Mouse (Mus musculus) MEL (cell line): ENCODE data around the gene Gtf3c2. TPM values are rescaled to one million over a fixed set of nuclear protein-coding genes. Genes with fewer than 3 reads are reported as not detected.

Source experiments
- DNase-seq: peaks from one replicate; pipeline ENCODE4 v3.0.0; 2011; ENCODE audit warnings: low read depth, low spot score
- H3K27ac ChIP-seq: 2 replicates; pipeline ENCODE4 v1.5.1; 2012; ENCODE audit warnings: low read depth, mild to moderate bottlenecking, control low read depth, low read length, moderate library complexity; ENCODE audit not compliant: control insufficient read depth
- H3K27me3 ChIP-seq, 2 experiments: fragments of 150-350 bp in 1 of 2; sonication (generic) in 1 of 2; 2 replicates each; pipeline ENCODE4 v1.6.1; 2012; ENCODE audit warnings: low read length in 2 of 2, mild to moderate bottlenecking in 2 of 2, improper control_type of control experiment in 1 of 2, moderate library complexity in 1 of 2; ENCODE audit not compliant: insufficient read depth in 2 of 2, control insufficient read depth in 1 of 2
- H3K36me3 ChIP-seq, 2 experiments: 2 replicates each; pipeline ENCODE4 v1.6.1; 2012 to 2014; ENCODE audit warnings: low read length in 2 of 2, improper control_type of control experiment in 1 of 2, inconsistent platforms in 1 of 2, mild to moderate bottlenecking in 1 of 2; ENCODE audit not compliant: insufficient read depth in 2 of 2, control insufficient read depth in 1 of 2
- H3K4me1 ChIP-seq, 2 experiments: fragments of 150-350 bp in 1 of 2; sonication (generic) in 1 of 2; 2 replicates each; pipeline ENCODE4 v1.6.1; 2012; ENCODE audit warnings: low read length in 2 of 2, improper control_type of control experiment in 1 of 2, mild to moderate bottlenecking in 1 of 2; ENCODE audit not compliant: insufficient read depth in 2 of 2, control insufficient read depth in 1 of 2
- H3K4me3 ChIP-seq, 2 experiments: fragments of 150-350 bp in 1 of 2; sonication (generic) in 1 of 2; 2 replicates each; pipeline ENCODE4 v1.5.1; 2012; ENCODE audit warnings: low read depth in 2 of 2, low read length in 2 of 2, mild to moderate bottlenecking in 2 of 2, moderate library complexity in 2 of 2, control low read depth in 1 of 2, improper control_type of control experiment in 1 of 2; ENCODE audit not compliant: control insufficient read depth in 1 of 2, insufficient read depth in 1 of 2
- H3K79me2 ChIP-seq: 2 replicates; pipeline ENCODE4 v1.6.1; 2012; ENCODE audit warnings: mild to moderate bottlenecking, low read length, moderate library complexity; ENCODE audit not compliant: control insufficient read depth, poor library complexity, insufficient read depth
- H3K9ac ChIP-seq: 2 replicates; pipeline ENCODE4 v1.6.1; 2012; ENCODE audit warnings: low read depth, mild to moderate bottlenecking, control low read depth, low read length, moderate library complexity; ENCODE audit not compliant: control insufficient read depth, poor library complexity, severe bottlenecking
- H3K9me3 ChIP-seq: fragments of 150-350 bp; sonication (generic); replicated peaks from 2 replicates; pipeline ENCODE4 v1.6.1; 2012; ENCODE audit warnings: mild to moderate bottlenecking, low read length, improper control_type of control experiment, moderate library complexity; ENCODE audit not compliant: insufficient read depth
- CHD2 ChIP-seq: IDR thresholded peaks from 2 replicates; pipeline ENCODE4 v1.6.1; 2011; ENCODE audit warnings: low read length, improper control_type of control experiment
- ELF1 ChIP-seq: IDR thresholded peaks from 2 replicates; pipeline ENCODE4 v1.6.1; 2014; ENCODE audit warnings: low read depth, mild to moderate bottlenecking, inconsistent platforms, low read length, improper control_type of control experiment, moderate library complexity
- EP300 ChIP-seq, 2 experiments: IDR thresholded peaks; 2 replicates each; pipeline ENCODE4 v1.6.1; 2011; ENCODE audit warnings: improper control_type of control experiment in 2 of 2, low read length in 2 of 2, low read depth in 1 of 2, mild to moderate bottlenecking in 1 of 2
- ETS1 ChIP-seq: IDR thresholded peaks from 2 replicates; pipeline ENCODE4 v1.6.1; 2012; ENCODE audit warnings: low read depth, mild to moderate bottlenecking, inconsistent platforms, low read length, improper control_type of control experiment, moderate library complexity
- GATA1 ChIP-seq: IDR thresholded peaks from 2 replicates; pipeline ENCODE4 v1.6.1; 2011; ENCODE audit warnings: low read depth, low read length, improper control_type of control experiment
- HCFC1 ChIP-seq: IDR thresholded peaks from 2 replicates; pipeline ENCODE4 v1.6.1; 2012; ENCODE audit warnings: low read depth, mild to moderate bottlenecking, inconsistent platforms, low read length, improper control_type of control experiment, moderate library complexity
- KAT2A ChIP-seq: conservative IDR thresholded peaks from 2 replicates; pipeline ENCODE4 v1.6.1; 2012; ENCODE audit warnings: low read depth, low read length, improper control_type of control experiment, inconsistent platforms
- MAFK ChIP-seq: IDR thresholded peaks from 2 replicates; pipeline ENCODE4 v1.6.1; 2011; ENCODE audit warnings: low read depth, mild to moderate bottlenecking, low read length, improper control_type of control experiment, borderline replicate concordance
- MAZ ChIP-seq: IDR thresholded peaks from 2 replicates; pipeline ENCODE4 v1.6.1; 2012; ENCODE audit warnings: low read depth, mild to moderate bottlenecking, inconsistent platforms, low read length, improper control_type of control experiment
- MYC ChIP-seq: IDR thresholded peaks from 2 replicates; pipeline ENCODE4 v1.6.1; 2011; ENCODE audit warnings: low read depth, mild to moderate bottlenecking, low read length, improper control_type of control experiment, moderate library complexity
- POLR2A ChIP-seq, 2 experiments: IDR thresholded peaks; 2 replicates each; pipeline ENCODE4 v1.6.1; 2011 to 2012; ENCODE audit warnings: low read length in 2 of 2, mild to moderate bottlenecking in 2 of 2, control low read depth in 1 of 2, improper control_type of control experiment in 1 of 2, low read depth in 1 of 2, moderate library complexity in 1 of 2; ENCODE audit not compliant: control insufficient read depth in 1 of 2, insufficient read depth in 1 of 2, poor library complexity in 1 of 2
- POLR2AphosphoS5 ChIP-seq: IDR thresholded peaks from 2 replicates; pipeline ENCODE4 v1.6.1; 2012; ENCODE audit warnings: low read depth, borderline replicate concordance, mild to moderate bottlenecking, inconsistent platforms, low read length, moderate library complexity, mixed read lengths
- RAD21 ChIP-seq: IDR thresholded peaks from 2 replicates; pipeline ENCODE4 v1.6.1; 2011; ENCODE audit warnings: mild to moderate bottlenecking, low read depth, low read length, improper control_type of control experiment
- RCOR1 ChIP-seq: IDR thresholded peaks from 2 replicates; pipeline ENCODE4 v1.6.1; 2012; ENCODE audit warnings: low read depth, mild to moderate bottlenecking, inconsistent platforms, low read length, improper control_type of control experiment
- SIN3A ChIP-seq: IDR thresholded peaks from 2 replicates; pipeline ENCODE4 v1.6.1; 2012; ENCODE audit warnings: low read length, improper control_type of control experiment, inconsistent platforms
- TAL1 ChIP-seq: IDR thresholded peaks from 2 replicates; pipeline ENCODE4 v1.6.1; 2012; ENCODE audit warnings: mild to moderate bottlenecking, inconsistent platforms, low read length, moderate library complexity, mixed read lengths
- UBTF ChIP-seq: IDR thresholded peaks from 2 replicates; pipeline ENCODE4 v1.6.1; 2012; ENCODE audit warnings: low read depth, mild to moderate bottlenecking, inconsistent platforms, low read length, improper control_type of control experiment, moderate library complexity, borderline replicate concordance; ENCODE audit not compliant: insufficient read depth
- USF1 ChIP-seq: IDR thresholded peaks from 2 replicates; pipeline ENCODE4 v1.6.1; 2014; ENCODE audit warnings: low read depth, mild to moderate bottlenecking, inconsistent platforms, low read length, improper control_type of control experiment, moderate library complexity
- USF2 ChIP-seq, 2 experiments: IDR thresholded peaks; 2 replicates each; pipeline ENCODE4 v1.6.1; 2011 to 2012; ENCODE audit warnings: improper control_type of control experiment in 2 of 2, low read length in 2 of 2, borderline replicate concordance in 1 of 2, inconsistent platforms in 1 of 2, low read depth in 1 of 2, mild to moderate bottlenecking in 1 of 2; ENCODE audit not compliant: insufficient read depth in 1 of 2
- ZKSCAN1 ChIP-seq: IDR thresholded peaks from 2 replicates; pipeline ENCODE4 v1.6.1; 2012; ENCODE audit warnings: low read depth, mild to moderate bottlenecking, inconsistent platforms, low read length, improper control_type of control experiment, moderate library complexity
- ZMIZ1 ChIP-seq: IDR thresholded peaks from 2 replicates; pipeline ENCODE4 v1.6.1; 2012; ENCODE audit warnings: low read depth, mild to moderate bottlenecking, inconsistent platforms, low read length, improper control_type of control experiment, moderate library complexity
- polyA plus RNA-seq, 2 experiments: library from polyadenylated mRNA; stranded (reverse) in 1 of 2; unstranded in 1 of 2; fragments of >175 nt in 1 of 2; fragments of >200 nt in 1 of 2; gene quantifications; 2 replicates each; pipeline versions ENCODE4 v1.2.1 to v1.2.4; 2012; ENCODE audit warnings: low replicate concordance in 2 of 2, low read depth in 1 of 2; ENCODE audit not compliant: insufficient read length in 2 of 2, insufficient read depth in 1 of 2, missing spikeins in 1 of 2
- total RNA-seq: library from RNA; depleted of rRNA; stranded (reverse); fragments of 300-350 nt; gene quantifications from 2 replicates; pipeline ENCODE4 v1.2.3, GENCODE M21; 2012

Gene Gtf3c2
- total and polyA plus RNA-seq, 3 experiments = 50.9 to 129 TPM; not detected in 1

GRCm38 (mm10) chr5:31164878-31165277 lies 15.1 kb downstream of the Gtf3c2 start (continued):
- TF ChIP-seq POLR2A (IDR thresholded peaks at IDR 0.05; ENCODE audit: control insufficient read depth in 1 of 2, insufficient read depth in 1 of 2, low read depth in 1 of 2, low read length in 2 of 2, poor library complexity in 1 of 2) (no peak; a peak in 1 of 4 replicates), POLR2AphosphoS5 (no peak), ELF1 (no peak), HCFC1 (no peak), MAFK (peak; percentile 42; the same call in 1 of the 2 replicates), ZMIZ1 (no peak), USF1 (no peak), GATA1 (peak; percentile 87), KAT2A (0 out of 2 replicates have a peak, but pooled peaks have one; percentile 16), USF2 (IDR thresholded peaks at IDR 0.05; ENCODE audit: borderline replicate concordance in 1 of 2, insufficient read depth in 1 of 2, low read depth in 1 of 2, low read length in 2 of 2) (no peak), RAD21 (no peak), ZKSCAN1 (no peak), TAL1 (no peak), RCOR1 (peak; percentile 77), UBTF (no peak), CHD2 (no peak), SIN3A (peak; percentile 88)

- no peaks in the 10 kb centered on the region for H3K27me3 ChIP-seq
- H3K4me3 ChIP-seq = no peak overlapping the region
- DNase-seq = peak; percentile 82
- H3K79me2 ChIP-seq = no peaks in the 10 kb centered on the region
- H3K9ac ChIP-seq = no peak overlapping the region
- no peak for TF ChIP-seq GATA1
- peak; percentile 35; the same call in 1 of the 2 replicates for TF ChIP-seq SIN3A
- TF ChIP-seq EP300 (IDR thresholded peaks at IDR 0.05; ENCODE audit: low read depth in 1 of 2, low read length in 2 of 2) = 0 out of 4 replicates have a peak, but pooled peaks of 1 of the 2 experiments have one; percentile 15
- peak; percentile 58 for TF ChIP-seq MYC
- no peak for TF ChIP-seq MAZ
- TF ChIP-seq ETS1 = 0 out of 2 replicates have a peak, but pooled peaks have one; percentile 17
- peaks cover 48 to 60% of the 10 kb centered on the region in 2 experiments for H3K36me3 ChIP-seq
- H3K27ac ChIP-seq = peak overlapping the region; percentile 38; the same call in 1 of the 2 replicates
- peaks cover 20 to 22% of the 10 kb centered on the region in 2 experiments for H3K4me1 ChIP-seq
- no peaks in the 10 kb centered on the region for H3K9me3 ChIP-seq
Measured at GRCm38 (mm10) chr5:31162462-31162861, 17.5 kb downstream of the Gtf3c2 start.
